Mouse (Mus musculus): ENCODE results near the gene Nckap5.

- TF ChIP-seq CTCF (IDR thresholded peaks at IDR 0.05; ENCODE audit: low read depth) (no peak), EP300 (IDR thresholded peaks at IDR 0.05; ENCODE audit: low read depth) (no peak)
Measured at GRCm38 (mm10) chr1:126573714-126574113, 256.9 kb downstream of the Nckap5 start.

Measured in liver, embryonic 14.5 days (tissue).